Mouse (Mus musculus) E14TG2a.4 (cell line): ENCODE measurements at regions not wholly inside any gene's neighbourhood (a gene's known extent, or its start where the extent isn't known, plus 50 kb on each side); places are given as distances from the start of the nearest gene placed in this dataset.

Source experiments
- H3K27me3 ChIP-seq: 2 replicates; pipeline ENCODE4 v1.6.1; 2014; ENCODE audit warnings: low read length, control low read depth; ENCODE audit not compliant: insufficient read depth
- H3K36me3 ChIP-seq: 2 replicates; pipeline ENCODE4 v1.6.1; 2014; ENCODE audit warnings: low read length, control low read depth; ENCODE audit not compliant: insufficient read depth
- H3K4me1 ChIP-seq: replicated peaks from 2 replicates; pipeline ENCODE4 v1.6.1; 2014; ENCODE audit warnings: low read depth, low read length, control low read depth
- H3K4me3 ChIP-seq: replicated peaks from 2 replicates; pipeline ENCODE4 v1.5.1; 2014; ENCODE audit warnings: mild to moderate bottlenecking, low read length
- H3K9me3 ChIP-seq: 2 replicates; pipeline ENCODE4 v1.6.1; 2014; ENCODE audit warnings: low read length, control low read depth
- CTCF ChIP-seq: conservative IDR thresholded peaks from 2 replicates; pipeline ENCODE4 v1.5.1; 2014; ENCODE audit warnings: low read length
- NANOG ChIP-seq: IDR thresholded peaks from 2 replicates; pipeline ENCODE4 v1.6.1; 2014; ENCODE audit warnings: borderline replicate concordance, low read length, mixed read lengths
- POU5F1 ChIP-seq: IDR thresholded peaks from 2 replicates; pipeline ENCODE4 v1.6.1; 2014; ENCODE audit warnings: low read length, borderline replicate concordance

- Histone ChIP-seq H3K36me3 (no peaks in the 10 kb centered on the region), H3K4me3 (no peak overlapping the region), H3K27me3 (no peaks in the 10 kb centered on the region), H3K9me3 (no peaks in the 10 kb centered on the region), H3K4me1 (no peaks in the 10 kb centered on the region)
- TF ChIP-seq NANOG (no peak), POU5F1 (no peak), CTCF (no peak)
Measured at GRCm38 (mm10) chr8:49372686-49373085, 528.9 kb upstream of the Tenm3 start.

DNA sequence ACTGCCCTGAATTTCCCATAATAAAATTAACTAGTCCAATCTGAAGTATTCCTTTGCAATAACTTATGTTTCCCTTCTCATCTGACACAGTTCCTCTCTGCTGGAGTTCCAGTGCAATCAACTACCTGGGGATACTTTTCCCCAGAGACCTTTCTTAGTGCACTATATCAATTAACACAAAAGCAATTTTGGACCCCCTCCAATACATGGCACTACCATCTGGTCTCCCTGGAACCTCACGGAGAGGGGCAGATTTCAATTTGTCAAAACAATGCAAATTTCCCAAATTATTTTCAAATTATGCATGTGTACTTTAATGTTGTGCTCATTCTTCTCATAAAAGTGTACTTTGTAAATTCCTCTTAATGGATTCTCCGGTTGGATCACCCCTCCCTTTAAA, 518.9 kb upstream of the Tenm3 start:
- H3K4me3 ChIP-seq, result no peak overlapping the region
- no peaks in the 10 kb centered on the region for H3K36me3 ChIP-seq
- no peaks in the 10 kb centered on the region for H3K9me3 ChIP-seq
- H3K4me1 ChIP-seq, result no peaks in the 10 kb centered on the region
- TF ChIP-seq CTCF (no peak), POU5F1 (no peak), NANOG (no peak)
- no peaks in the 10 kb centered on the region for H3K27me3 ChIP-seq

DNA sequence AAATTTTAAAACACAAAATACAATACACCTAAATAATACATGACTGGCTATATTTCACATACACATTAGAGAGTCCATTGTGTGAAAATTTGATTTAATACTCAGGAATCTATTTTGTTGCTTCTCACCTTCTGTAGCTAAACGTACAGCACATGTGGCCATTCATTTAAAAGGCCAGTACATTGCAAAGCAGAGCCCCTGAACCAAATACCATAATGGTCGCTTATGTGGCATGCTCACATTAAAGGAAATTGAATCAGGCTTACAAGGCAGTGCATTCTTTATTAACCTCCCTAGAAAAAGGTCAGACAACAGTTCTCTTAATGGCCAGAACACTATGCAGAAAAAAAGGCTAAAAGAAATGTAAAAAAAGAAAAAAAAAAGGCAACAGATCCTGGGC, 517.7 kb upstream of the Tenm3 start:
- Histone ChIP-seq H3K27me3 (no peaks in the 10 kb centered on the region), H3K4me3 (no peak overlapping the region), H3K4me1 (no peaks in the 10 kb centered on the region), H3K36me3 (no peaks in the 10 kb centered on the region), H3K9me3 (no peaks in the 10 kb centered on the region)
- TF ChIP-seq POU5F1, result no peak
- no peak for TF ChIP-seq NANOG
- no peak for TF ChIP-seq CTCF

GRCm38 (mm10) chr8:49360121-49360520, 516.4 kb upstream of the Tenm3 start:
- no peaks in the 10 kb centered on the region for H3K36me3 ChIP-seq
- H3K4me3 ChIP-seq, result no peak overlapping the region
- TF ChIP-seq NANOG (no peak), CTCF (no peak), POU5F1 (no peak)

GRCm38 (mm10) chr8:49359671-49360070, 515.9 kb upstream of the Tenm3 start:
- no peaks in the 10 kb centered on the region for H3K36me3 ChIP-seq
- no peak overlapping the region for H3K4me3 ChIP-seq
- H3K9me3 ChIP-seq, result no peaks in the 10 kb centered on the region
- no peaks in the 10 kb centered on the region for H3K4me1 ChIP-seq
- no peaks in the 10 kb centered on the region for H3K27me3 ChIP-seq
- no peak for TF ChIP-seq CTCF
- no peak for TF ChIP-seq POU5F1
- no peak for TF ChIP-seq NANOG

More at GRCm38 (mm10) chr8:49360121-49360520, 516.4 kb upstream of the Tenm3 start:
- Histone ChIP-seq H3K27me3 (no peaks in the 10 kb centered on the region), H3K4me1 (no peaks in the 10 kb centered on the region), H3K9me3 (no peaks in the 10 kb centered on the region)

- Histone ChIP-seq H3K4me1 (no peaks in the 10 kb centered on the region), H3K9me3 (no peaks in the 10 kb centered on the region)
- TF ChIP-seq POU5F1 (no peak), CTCF (no peak), NANOG (no peak)
Measured at GRCm38 (mm10) chr8:49348602-49349001, 504.9 kb upstream of the Tenm3 start.

GRCm38 (mm10) chr8:49338716-49339115, 495.0 kb upstream of the Tenm3 start:
- H3K4me1 ChIP-seq, result no peaks in the 10 kb centered on the region
- TF ChIP-seq CTCF (no peak), NANOG (no peak), POU5F1 (no peak)
- no peaks in the 10 kb centered on the region for H3K9me3 ChIP-seq
- H3K27me3 ChIP-seq, result no peaks in the 10 kb centered on the region
- H3K4me3 ChIP-seq, result no peak overlapping the region
- H3K36me3 ChIP-seq, result no peaks in the 10 kb centered on the region

More at GRCm38 (mm10) chr8:49348602-49349001, 504.9 kb upstream of the Tenm3 start:
- Histone ChIP-seq H3K27me3 (no peaks in the 10 kb centered on the region), H3K4me3 (no peak overlapping the region), H3K36me3 (no peaks in the 10 kb centered on the region)

- H3K4me3 ChIP-seq, result no peak overlapping the region
Measured at GRCm38 (mm10) chr8:49326980-49327379, 483.2 kb upstream of the Tenm3 start.

DNA sequence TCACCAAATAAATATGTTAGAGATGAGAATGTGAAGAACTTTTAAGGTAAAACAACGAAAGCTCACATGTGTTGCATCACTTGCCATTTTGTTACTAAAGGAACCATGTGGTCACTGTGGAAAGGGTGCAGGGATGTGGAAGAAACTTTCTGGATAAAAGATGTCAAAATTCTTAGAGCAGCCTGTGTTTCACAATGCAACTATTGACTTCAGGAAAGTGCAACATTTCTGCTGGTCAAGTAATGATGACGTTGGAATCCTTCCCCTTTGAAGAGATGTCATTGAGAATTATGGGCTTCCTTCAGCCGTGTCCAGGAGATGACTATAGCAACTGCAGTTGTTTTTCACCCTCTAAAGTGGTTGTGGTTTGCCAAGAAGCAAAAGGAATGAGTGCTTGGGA, 477.7 kb upstream of the Tenm3 start:
- Histone ChIP-seq H3K4me3 (no peak overlapping the region), H3K4me1 (no peaks in the 10 kb centered on the region), H3K9me3 (no peaks in the 10 kb centered on the region), H3K36me3 (no peaks in the 10 kb centered on the region), H3K27me3 (no peaks in the 10 kb centered on the region)
- TF ChIP-seq CTCF, result no peak
- TF ChIP-seq POU5F1, result no peak
- no peak for TF ChIP-seq NANOG

More at GRCm38 (mm10) chr8:49326980-49327379, 483.2 kb upstream of the Tenm3 start:
- Histone ChIP-seq H3K36me3 (no peaks in the 10 kb centered on the region), H3K4me1 (no peaks in the 10 kb centered on the region), H3K9me3 (no peaks in the 10 kb centered on the region), H3K27me3 (no peaks in the 10 kb centered on the region)
- TF ChIP-seq CTCF (no peak), NANOG (no peak), POU5F1 (no peak)
